Mouse (Mus musculus) olfactory bulb, adult 2 months (tissue): ENCODE measurements around the gene As3mt.

Experiments used
- CTCF ChIP-seq: fragments of 200-500 bp; IDR thresholded peaks from 2 replicates; pipeline ENCODE4 v1.5.1; 2012; ENCODE audit warnings: low read depth, mild to moderate bottlenecking, low read length, moderate library complexity; ENCODE audit not compliant: insufficient read depth
- POLR2A ChIP-seq: fragments of 200-500 bp; IDR thresholded peaks from 2 replicates; pipeline ENCODE4 v1.6.1; 2012; ENCODE audit warnings: mild to moderate bottlenecking, low read depth, low read length, moderate library complexity; ENCODE audit not compliant: insufficient read depth

DNA sequence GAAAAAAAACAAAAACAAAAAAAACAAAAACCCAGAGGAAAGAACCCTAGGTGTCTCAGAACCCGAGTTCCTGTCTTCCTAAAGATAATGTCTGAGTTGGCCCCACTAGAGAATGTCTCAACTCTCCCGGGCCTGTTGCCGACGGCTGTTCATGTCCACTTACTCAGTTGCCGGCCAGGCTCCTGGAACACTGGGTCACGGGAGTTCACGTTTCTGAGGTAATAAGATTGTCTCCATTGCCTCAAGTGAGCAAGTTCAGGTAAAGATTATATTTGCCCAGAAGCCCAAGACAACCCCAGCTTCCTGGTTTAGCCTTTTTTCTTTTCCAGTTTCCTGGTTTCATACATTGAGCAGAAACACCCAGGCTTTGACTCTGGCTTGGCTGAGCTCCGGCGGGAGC, 48.4 kb upstream of the As3mt start:
- no peak for TF ChIP-seq CTCF
- no peak for TF ChIP-seq POLR2A
